Mouse (Mus musculus) heart, postnatal 0 days (tissue): ENCODE data around the gene Creb5. TPM values are rescaled to one million over a fixed set of nuclear protein-coding genes. Genes with fewer than 3 reads are reported as not detected.
A peak's percentile ranks its signal among the peaks of the same experiment; 100 is the strongest.

Experiments
- ATAC-seq: fragments of 200-750 bp; cut with Nextera tagmentation; 2 replicates; pipeline ENCODE4 v1.8.0; 2017; ENCODE audit warnings: low read depth, moderate number of reproducible peaks, moderate library complexity; ENCODE audit not compliant: insufficient read depth
- DNase-seq: peaks from one replicate; pipeline ENCODE4 v3.0.0-alpha.2; 2016; ENCODE audit warnings: low spot score
- H3K27ac ChIP-seq: fragments of 300-500 bp; sonication (generic); 2 replicates; pipeline ENCODE4 v1.5.1; 2014; ENCODE audit warnings: low read depth, mild to moderate bottlenecking
- H3K27me3 ChIP-seq: fragments of 300-500 bp; sonication (generic); 2 replicates; pipeline ENCODE4 v1.6.1; 2014; ENCODE audit warnings: low read length, mixed read lengths; ENCODE audit not compliant: control insufficient read depth, insufficient read depth
- H3K36me3 ChIP-seq: fragments of 300-500 bp; sonication (generic); replicated peaks from 2 replicates; pipeline ENCODE4 v1.6.1; 2014; ENCODE audit warnings: low read length, mixed read lengths; ENCODE audit not compliant: control insufficient read depth, insufficient read depth
- H3K4me1 ChIP-seq: fragments of 300-500 bp; sonication (generic); 2 replicates; pipeline ENCODE4 v1.6.1; 2014; ENCODE audit warnings: antibody characterized with exemption; ENCODE audit not compliant: control insufficient read depth, insufficient read depth
- H3K4me2 ChIP-seq: fragments of 300-500 bp; sonication (generic); 2 replicates; pipeline ENCODE4 v1.6.1; 2014; ENCODE audit warnings: low read depth, mild to moderate bottlenecking, low read length, moderate library complexity
- H3K4me3 ChIP-seq: fragments of 300-500 bp; sonication (generic); 2 replicates; pipeline ENCODE4 v1.5.1; 2014; ENCODE audit warnings: low read depth, low read length
- H3K9ac ChIP-seq: fragments of 300-500 bp; sonication (generic); replicated peaks from 2 replicates; pipeline ENCODE4 v1.6.1; 2014; ENCODE audit warnings: low read depth, low read length, mixed read lengths
- H3K9me3 ChIP-seq: fragments of 300-500 bp; sonication (generic); replicated peaks from 2 replicates; pipeline ENCODE4 v1.6.1; 2016; ENCODE audit warnings: low read length; ENCODE audit not compliant: control insufficient read depth
- CTCF ChIP-seq: IDR thresholded peaks from 2 replicates; pipeline ENCODE4 v1.5.1; 2016; ENCODE audit warnings: antibody characterized with exemption, control low read depth, low read depth
- EP300 ChIP-seq: IDR thresholded peaks from 2 replicates; pipeline ENCODE4 v1.6.1; 2016; ENCODE audit warnings: antibody characterized with exemption, low read depth
- WGBS: fragments of 180-500 bp; shearing (Covaris S2); extraction: QIAGEN DNeasy Blood & Tissue Kit; methylation state at CpG from one replicate; pipeline ENCODE4 v1.1.7; 2014; 5-methylcytosine and 5-hydroxymethylcytosine counted together
- polyA plus RNA-seq: library from polyadenylated mRNA; unstranded; fragments of >200 nt; fragmentation: Nextera tagmentation; extraction: Ambion mirVana; gene quantifications from 2 replicates; pipeline ENCODE4 v1.2.1, GENCODE M21; 2015
- total RNA-seq: library from RNA; depleted of rRNA; stranded (reverse); fragments of >200 nt; gene quantifications from 2 replicates; pipeline ENCODE4 v1.2.3, GENCODE M21; 2014; ENCODE audit warnings: low replicate concordance; rRNA removed

Creb5 gene
- total RNA-seq (17.8 and 31.8 TPM in 2 replicates), polyA plus RNA-seq (11.6 and 13.5 TPM in 2 replicates)

DNA sequence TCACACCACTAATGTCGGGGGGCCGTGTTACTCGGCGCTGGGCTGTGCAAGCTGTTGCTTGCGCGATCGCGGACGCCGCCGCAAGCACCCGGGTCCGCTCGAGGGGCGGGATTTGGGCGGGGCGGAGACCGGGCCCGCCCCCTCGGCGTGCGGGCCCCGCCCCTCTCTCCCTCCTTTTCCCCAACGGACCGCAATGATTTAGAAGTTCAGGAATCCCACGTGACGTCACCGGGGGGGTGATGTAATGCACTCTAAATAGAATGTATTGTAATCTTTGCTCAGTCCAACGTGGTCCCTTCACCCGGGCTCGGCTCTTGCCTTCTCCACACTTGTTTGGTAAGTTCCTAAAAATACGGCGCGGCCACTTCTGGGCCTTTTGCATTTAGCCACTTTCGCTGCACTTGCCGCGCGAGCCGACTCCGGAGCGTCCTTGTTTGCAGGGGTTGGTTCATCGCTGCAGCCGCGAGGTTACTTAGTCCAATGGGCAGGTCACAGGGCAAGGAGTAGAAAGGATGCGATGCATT is at the start of gene Creb5:
TSS of gene Creb5 (plus strand) at position 233 of the 524 bp plus-strand sequence.
- Histone ChIP-seq H3K9me3 (no peaks in the 10 kb centered on the region), H3K4me2 (peak within 1 kb of the TSS; percentile 97), H3K4me1 (peaks cover 15% of the 10 kb centered on the region), H3K4me3 (peak within 1 kb of the TSS; percentile 95), H3K27me3 (no peaks in the 10 kb centered on the region; the same call in 1 of the 2 replicates), H3K36me3 (no peaks in the 10 kb centered on the region), H3K9ac (peak within 1 kb of the TSS; percentile 95), H3K27ac (peak within 1 kb of the TSS; percentile 89)
- TF ChIP-seq CTCF (no peak), EP300 (0 out of 2 replicates have a peak, but pooled peaks have one; percentile 24)
- ATAC-seq (peak; percentile 88), DNase-seq (peak; percentile 93)
- under 1% methylated on average over 45 of the region's 45 CpGs for WGBS

DNA sequence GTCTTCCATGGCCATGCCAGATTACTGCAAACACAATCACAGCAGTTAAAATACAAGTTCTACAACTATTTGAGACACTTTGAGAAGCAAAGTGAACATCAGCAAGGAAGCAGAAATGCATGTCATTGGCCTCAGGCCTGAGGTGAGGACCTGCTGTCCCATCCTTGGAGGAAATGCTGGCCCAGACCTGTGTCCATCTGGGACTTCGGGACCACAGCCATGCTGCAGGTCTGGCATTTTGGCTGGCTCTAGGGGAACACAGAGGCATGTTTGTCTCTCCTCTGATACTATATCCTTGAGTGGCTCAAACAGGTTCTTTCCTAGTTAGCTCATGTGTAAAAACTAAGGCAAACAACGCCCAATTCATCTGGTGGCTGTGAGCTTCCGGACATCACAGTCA is 27.2 kb upstream of the Creb5 start:
- Histone ChIP-seq H3K9me3 (no peaks in the 10 kb centered on the region), H3K4me1 (no peaks in the 10 kb centered on the region), H3K4me3 (no peak overlapping the region), H3K36me3 (no peaks in the 10 kb centered on the region), H3K4me2 (no peak overlapping the region), H3K27me3 (no peaks in the 10 kb centered on the region), H3K27ac (no peak overlapping the region), H3K9ac (no peak overlapping the region)
- no peak for ATAC-seq
- TF ChIP-seq CTCF (no peak), EP300 (no peak)
- 79% methylated on average over 3 of the region's 3 CpGs for WGBS
- DNase-seq: no peak

DNA sequence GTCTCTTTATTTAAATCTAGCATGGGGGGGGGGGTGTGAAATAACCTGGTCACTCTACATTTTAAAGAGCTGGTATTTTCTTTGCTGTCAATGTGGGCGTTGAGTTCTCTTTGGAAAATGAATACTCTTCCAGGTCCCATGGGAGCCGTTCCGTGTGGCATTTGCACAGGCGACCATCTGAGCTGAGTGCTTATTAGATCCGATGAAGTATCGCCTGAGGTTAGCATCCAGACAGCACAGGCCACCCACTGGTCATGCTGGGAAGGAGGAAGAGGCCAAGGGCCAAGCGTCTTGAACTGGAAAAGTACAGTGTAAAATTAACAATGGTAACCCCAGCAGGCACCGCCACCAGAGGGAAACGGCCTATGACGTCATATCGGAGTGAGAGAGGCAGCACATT is 24.7 kb upstream of the Creb5 start:
- no peaks in the 10 kb centered on the region for H3K27me3 ChIP-seq
- TF ChIP-seq CTCF (no peak), EP300 (no peak)
- H3K9me3 ChIP-seq: no peaks in the 10 kb centered on the region
- H3K36me3 ChIP-seq: no peaks in the 10 kb centered on the region
- no peak overlapping the region for H3K9ac ChIP-seq
- H3K4me1 ChIP-seq: no peaks in the 10 kb centered on the region
- WGBS: 64% methylated on average over 11 of the region's 11 CpGs
- DNase-seq: no peak
- no peak overlapping the region for H3K4me2 ChIP-seq
- no peak overlapping the region for H3K4me3 ChIP-seq
- H3K27ac ChIP-seq: no peak overlapping the region
- ATAC-seq: no peak

DNA sequence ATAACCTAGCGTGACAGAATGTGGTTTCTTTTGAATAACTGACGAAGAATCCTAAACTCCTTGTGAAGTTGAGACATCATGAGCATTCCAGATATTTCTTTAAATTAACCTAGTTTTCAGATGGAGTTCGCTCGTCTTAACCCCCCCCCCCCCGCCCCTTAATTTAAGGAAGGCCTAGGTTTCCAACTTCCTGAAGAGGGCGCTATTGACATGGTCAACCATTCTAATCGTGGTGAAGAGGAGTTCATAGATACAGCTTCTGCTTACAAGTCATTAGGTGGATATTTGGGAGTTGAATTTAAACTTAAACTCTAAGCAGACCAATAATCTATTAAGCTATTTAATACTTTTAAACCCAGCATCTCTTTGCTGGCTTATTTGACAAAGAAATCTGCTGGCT is 20.0 kb upstream of the Creb5 start:
- Histone ChIP-seq H3K4me3 (0 out of 2 replicates have a peak overlapping the region, but pooled peaks have one; percentile 13), H3K27ac (no peak overlapping the region), H3K4me2 (peak overlapping the region; percentile 41), H3K4me1 (0 out of 2 replicates have a peak, but pooled peaks cover 7% of the 10 kb centered on the region), H3K9ac (no peak overlapping the region), H3K9me3 (no peaks in the 10 kb centered on the region), H3K36me3 (no peaks in the 10 kb centered on the region), H3K27me3 (no peaks in the 10 kb centered on the region)
- WGBS: 20% methylated on average over 7 of the region's 7 CpGs
- DNase-seq (peak; percentile 61), ATAC-seq (no peak)
- TF ChIP-seq EP300 (no peak), CTCF (peak; percentile 62)

DNA sequence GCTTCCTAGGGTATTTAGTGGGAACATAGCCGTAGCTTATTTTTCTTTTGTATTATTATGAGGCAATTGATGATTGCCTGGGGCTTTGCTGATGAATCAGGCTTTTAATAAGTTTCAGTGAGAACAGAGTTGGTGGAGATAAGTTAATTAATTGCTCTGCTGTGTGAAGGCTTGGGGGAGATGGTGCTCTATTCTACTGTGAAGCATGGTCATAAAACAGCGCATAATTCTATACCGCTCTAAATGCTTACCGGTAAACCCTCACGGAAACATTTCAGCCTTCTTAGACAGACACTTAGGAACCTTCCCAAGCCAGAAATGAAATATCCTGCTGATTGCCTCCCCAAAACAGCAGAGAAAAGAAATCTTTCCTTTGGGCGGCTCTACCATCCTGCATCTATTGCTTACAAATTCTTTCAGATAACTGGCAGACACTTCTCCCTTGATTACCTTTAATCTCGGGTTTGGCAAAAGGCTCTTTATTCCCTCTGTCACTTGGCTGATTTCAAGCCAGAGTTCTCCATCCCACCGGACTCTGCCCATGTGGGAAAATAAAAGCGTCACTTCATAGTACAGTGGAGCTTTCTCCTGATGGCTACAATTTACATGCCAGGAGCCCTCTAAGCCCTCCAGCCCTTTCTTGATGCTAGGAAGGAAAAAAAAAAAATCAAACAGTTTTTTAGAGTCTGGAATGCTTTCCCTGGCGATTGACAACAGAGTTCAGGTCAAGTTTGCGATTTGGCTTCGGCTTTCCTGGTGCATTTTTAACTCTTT is 19.2 kb upstream of the Creb5 start:
- DNase-seq (no peak), ATAC-seq (no peak)
- no peak overlapping the region for H3K4me2 ChIP-seq
- H3K4me3 ChIP-seq: no peak overlapping the region
- H3K9me3 ChIP-seq: no peaks in the 10 kb centered on the region
- H3K27ac ChIP-seq: no peak overlapping the region
- H3K9ac ChIP-seq: no peak overlapping the region
- WGBS: 39% methylated on average over 12 of the region's 12 CpGs
- H3K36me3 ChIP-seq: no peaks in the 10 kb centered on the region
- TF ChIP-seq EP300 (no peak), CTCF (no peak)
- 0 out of 2 replicates have a peak, but pooled peaks cover 7% of the 10 kb centered on the region for H3K4me1 ChIP-seq
- H3K27me3 ChIP-seq: no peaks in the 10 kb centered on the region
